Mouse (Mus musculus) MEL (cell line): ENCODE results near the gene Pbsn.

Source experiments
- CTCF ChIP-seq, 3 experiments: IDR thresholded peaks in 2 of 3; conservative IDR thresholded peaks in 1 of 3; 2 replicates each; pipeline ENCODE4 v1.5.1; 2011 to 2012; ENCODE audit warnings: low read length in 3 of 3, low read depth in 2 of 3, mild to moderate bottlenecking in 2 of 3, improper control_type of control experiment in 1 of 3, inconsistent platforms in 1 of 3, mixed read lengths in 1 of 3, moderate library complexity in 1 of 3; ENCODE audit not compliant: control insufficient read depth in 1 of 3, insufficient read depth in 1 of 3, poor library complexity in 1 of 3, severe bottlenecking in 1 of 3
- ELF1 ChIP-seq: IDR thresholded peaks from 2 replicates; pipeline ENCODE4 v1.6.1; 2014; ENCODE audit warnings: low read depth, mild to moderate bottlenecking, inconsistent platforms, low read length, improper control_type of control experiment, moderate library complexity
- HCFC1 ChIP-seq: IDR thresholded peaks from 2 replicates; pipeline ENCODE4 v1.6.1; 2012; ENCODE audit warnings: low read depth, mild to moderate bottlenecking, inconsistent platforms, low read length, improper control_type of control experiment, moderate library complexity
- JUND ChIP-seq: IDR thresholded peaks from 2 replicates; pipeline ENCODE4 v1.6.1; 2011; ENCODE audit warnings: low read depth, mild to moderate bottlenecking, improper control_type of control experiment, low read length
- KAT2A ChIP-seq: conservative IDR thresholded peaks from 2 replicates; pipeline ENCODE4 v1.6.1; 2012; ENCODE audit warnings: low read depth, low read length, improper control_type of control experiment, inconsistent platforms
- MAFK ChIP-seq: IDR thresholded peaks from 2 replicates; pipeline ENCODE4 v1.6.1; 2011; ENCODE audit warnings: low read depth, mild to moderate bottlenecking, low read length, improper control_type of control experiment, borderline replicate concordance
- MEF2A ChIP-seq: IDR thresholded peaks from 2 replicates; pipeline ENCODE4 v1.6.1; 2014; ENCODE audit warnings: low read depth, mild to moderate bottlenecking, inconsistent platforms, low read length, improper control_type of control experiment; ENCODE audit not compliant: poor library complexity, insufficient replicate concordance, severe bottlenecking; ENCODE audit errors: extremely low read depth
- NRF1 ChIP-seq: IDR thresholded peaks from 2 replicates; pipeline ENCODE4 v1.6.1; 2014; ENCODE audit warnings: low read depth, mild to moderate bottlenecking, inconsistent platforms, low read length, improper control_type of control experiment, moderate library complexity; ENCODE audit not compliant: poor library complexity, insufficient read depth, severe bottlenecking
- POLR2A ChIP-seq, 2 experiments: IDR thresholded peaks; 2 replicates each; pipeline ENCODE4 v1.6.1; 2011 to 2012; ENCODE audit warnings: low read length in 2 of 2, mild to moderate bottlenecking in 2 of 2, control low read depth in 1 of 2, improper control_type of control experiment in 1 of 2, low read depth in 1 of 2, moderate library complexity in 1 of 2; ENCODE audit not compliant: control insufficient read depth in 1 of 2, insufficient read depth in 1 of 2, poor library complexity in 1 of 2
- RAD21 ChIP-seq: IDR thresholded peaks from 2 replicates; pipeline ENCODE4 v1.6.1; 2011; ENCODE audit warnings: mild to moderate bottlenecking, low read depth, low read length, improper control_type of control experiment
- TAL1 ChIP-seq: IDR thresholded peaks from 2 replicates; pipeline ENCODE4 v1.6.1; 2012; ENCODE audit warnings: mild to moderate bottlenecking, inconsistent platforms, low read length, moderate library complexity, mixed read lengths
- ZC3H11A ChIP-seq: IDR thresholded peaks from 2 replicates; pipeline ENCODE4 v1.6.1; 2012; ENCODE audit warnings: low read depth, mild to moderate bottlenecking, inconsistent platforms, low read length, improper control_type of control experiment
- ZMIZ1 ChIP-seq: IDR thresholded peaks from 2 replicates; pipeline ENCODE4 v1.6.1; 2012; ENCODE audit warnings: low read depth, mild to moderate bottlenecking, inconsistent platforms, low read length, improper control_type of control experiment, moderate library complexity
- ZNF384 ChIP-seq: IDR thresholded peaks from 2 replicates; pipeline ENCODE4 v1.6.1; 2012; ENCODE audit warnings: low read depth, mild to moderate bottlenecking, inconsistent platforms, low read length, improper control_type of control experiment

DNA sequence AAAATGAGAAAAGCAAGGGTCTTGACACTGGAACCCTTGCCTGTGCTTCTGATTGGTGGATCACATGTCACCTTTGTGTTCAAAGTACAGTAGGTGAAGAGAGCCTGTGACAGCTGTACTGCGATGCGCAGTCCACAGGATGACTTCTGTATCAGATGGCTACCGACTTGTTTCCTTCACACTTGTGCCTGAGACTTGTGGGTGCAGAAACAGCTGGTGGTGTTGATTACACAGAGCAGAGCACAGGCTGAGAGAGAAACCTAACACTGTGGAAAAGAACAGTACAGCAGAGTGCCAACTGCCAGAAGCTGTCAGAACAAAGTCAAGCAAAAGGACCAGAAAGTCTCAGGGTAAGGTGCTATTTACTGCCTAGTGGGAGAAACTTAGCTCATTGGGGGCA is 64.7 kb downstream of the Pbsn start:
- no peak for TF ChIP-seq KAT2A
- TF ChIP-seq MEF2A = no peak
- TF ChIP-seq MAFK = no peak
- no peak for TF ChIP-seq ZMIZ1
- TF ChIP-seq CTCF (IDR thresholded peaks at IDR 0.05 in 2 of 3, conservative IDR thresholded peaks at IDR 0.05 in 1 of 3; ENCODE audit: control insufficient read depth in 1 of 3, insufficient read depth in 1 of 3, low read depth in 2 of 3, low read length in 3 of 3, poor library complexity in 1 of 3, severe bottlenecking in 1 of 3) = no peak
- TF ChIP-seq JUND = no peak
- no peak for TF ChIP-seq NRF1
- no peak for TF ChIP-seq ZNF384
- TF ChIP-seq ZC3H11A = no peak
- no peak for TF ChIP-seq ELF1
- TF ChIP-seq POLR2A (IDR thresholded peaks at IDR 0.05; ENCODE audit: control insufficient read depth in 1 of 2, insufficient read depth in 1 of 2, low read depth in 1 of 2, low read length in 2 of 2, poor library complexity in 1 of 2) = no peak
- TF ChIP-seq HCFC1 = no peak
- TF ChIP-seq RAD21 = no peak
- TF ChIP-seq TAL1 = no peak
